Mouse (Mus musculus) urinary bladder, postnatal 14 days (tissue): Measurements from ENCODE around the gene Papolb.
A peak's percentile ranks its signal among the peaks of the same experiment; 100 is the strongest.

ENCODE experiments used
- DNase-seq: peaks from one replicate; pipeline ENCODE4 v3.0.0; 2021; ENCODE audit warnings: low spot score

The Papolb gene

DNA sequence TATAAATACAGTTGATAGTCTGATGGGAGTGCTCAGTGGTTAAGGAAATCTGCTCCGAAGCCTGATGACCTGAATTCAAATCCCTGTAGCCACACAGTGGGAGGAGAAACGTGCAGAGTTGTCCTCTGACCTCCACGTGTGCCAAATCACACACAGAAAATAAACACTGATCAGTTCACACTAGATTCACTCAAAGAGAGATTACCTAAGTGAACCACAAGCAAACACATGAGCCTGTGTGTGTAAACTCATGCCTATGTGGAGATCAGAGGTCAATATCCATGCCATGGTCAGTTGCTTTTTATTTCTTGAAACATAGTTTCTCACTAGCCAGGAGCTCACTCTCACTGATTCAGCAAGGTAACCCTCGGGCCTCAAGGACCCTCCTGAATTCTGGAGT is 9.5 kb downstream of the Papolb start:
- no peak for DNase-seq

DNA sequence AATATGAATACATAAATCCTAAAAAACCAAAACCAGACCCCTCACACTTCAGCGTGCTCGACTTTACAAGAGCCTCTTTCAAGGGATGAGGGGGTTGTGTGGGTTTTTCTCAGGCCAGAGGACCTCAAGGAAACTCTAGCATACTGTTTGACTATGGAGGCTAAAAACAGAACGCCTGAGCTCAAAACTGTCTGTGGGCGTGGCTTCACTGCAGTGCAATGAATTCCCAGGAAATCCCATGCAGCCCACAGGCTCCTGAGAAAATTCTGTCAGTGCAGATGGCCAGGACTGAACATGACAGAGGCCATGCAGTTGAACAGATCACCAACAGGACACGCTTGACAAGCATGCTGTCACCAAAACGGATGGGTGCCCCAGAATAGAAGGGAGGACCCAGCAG is 10.9 kb downstream of the Papolb start:
- no peak for DNase-seq

DNA sequence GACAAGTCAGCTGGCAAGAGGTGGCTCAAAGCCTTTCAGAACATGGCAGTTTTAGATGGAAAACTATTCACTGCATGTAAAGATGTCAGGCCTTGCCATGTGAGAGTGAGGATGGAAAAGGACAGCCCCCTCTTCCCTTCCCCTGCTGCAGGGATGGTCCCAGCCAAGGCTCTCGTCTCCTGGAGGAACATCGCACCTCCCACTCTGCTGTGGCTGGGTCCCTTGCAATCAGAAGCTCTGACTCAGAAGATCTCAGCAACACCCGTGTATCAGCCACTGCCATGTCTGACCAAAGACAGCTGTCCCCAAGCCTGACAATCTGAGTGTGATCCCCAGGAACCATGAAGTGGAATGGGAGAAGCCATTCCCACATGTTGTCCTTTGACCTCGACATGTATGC is 17.8 kb downstream of the Papolb start:
- no peak for DNase-seq

DNA sequence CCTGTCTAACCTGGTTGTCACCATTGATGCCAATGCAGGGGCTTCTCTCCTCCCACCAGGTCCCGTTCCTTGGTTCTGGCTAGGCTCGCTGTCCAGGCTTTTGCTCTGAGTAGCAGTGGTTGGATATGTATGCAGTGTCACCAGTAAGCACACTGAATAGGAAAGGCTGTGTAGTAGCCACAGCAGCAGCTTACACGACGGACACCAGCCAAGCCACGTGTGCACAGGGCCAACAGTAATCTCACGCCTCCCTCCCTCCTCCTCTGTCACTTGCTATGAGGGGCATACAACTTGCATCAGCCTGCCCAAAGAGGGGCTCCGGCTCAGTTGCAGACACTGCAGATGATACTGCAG is 19.8 kb downstream of the Papolb start:
- DNase-seq = no peak

DNA sequence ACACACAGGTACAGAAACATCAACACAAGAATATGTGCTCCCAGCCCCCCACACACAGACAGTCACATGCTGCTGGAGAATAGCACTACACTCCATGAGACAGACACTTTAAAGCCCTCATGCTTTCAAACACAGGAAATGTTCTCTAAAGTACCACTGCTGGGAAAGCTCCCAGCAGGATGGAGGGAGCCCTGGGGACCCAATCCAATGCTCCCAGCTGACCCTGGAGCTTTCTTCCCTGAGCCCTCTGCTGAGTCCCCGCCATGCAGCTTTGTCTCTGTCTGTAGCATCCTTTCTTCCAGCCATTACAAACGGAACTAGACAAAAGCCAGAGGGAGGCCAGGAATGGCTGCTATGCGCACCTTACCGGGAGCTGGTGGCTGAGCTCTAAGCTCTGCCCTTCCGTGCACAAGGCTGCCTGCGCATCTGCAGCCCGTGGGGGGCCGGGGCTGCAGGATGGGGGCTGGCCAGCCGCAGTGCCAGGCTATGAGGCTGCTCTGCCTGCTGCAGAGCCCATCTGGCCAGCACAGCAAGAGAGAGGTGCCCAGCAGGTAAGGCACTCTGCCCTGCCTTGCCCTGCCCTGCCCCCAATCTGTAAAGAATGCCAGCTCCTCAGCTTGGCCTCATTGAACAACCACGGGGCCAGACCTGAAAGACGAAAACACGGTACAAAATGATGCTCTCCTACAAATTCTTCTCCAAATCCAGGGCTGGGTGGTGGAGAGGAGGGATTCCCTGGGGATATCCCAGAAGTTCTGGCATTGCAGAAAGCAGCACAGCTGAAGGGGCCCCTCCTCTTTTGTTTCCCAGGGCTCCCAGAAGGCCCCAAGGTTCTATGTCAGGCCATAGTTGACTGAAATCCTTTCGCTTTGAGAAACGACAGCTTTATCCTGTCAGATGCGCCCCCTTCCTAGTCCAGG is 20.5 kb downstream of the Papolb start:
- DNase-seq = no peak

DNA sequence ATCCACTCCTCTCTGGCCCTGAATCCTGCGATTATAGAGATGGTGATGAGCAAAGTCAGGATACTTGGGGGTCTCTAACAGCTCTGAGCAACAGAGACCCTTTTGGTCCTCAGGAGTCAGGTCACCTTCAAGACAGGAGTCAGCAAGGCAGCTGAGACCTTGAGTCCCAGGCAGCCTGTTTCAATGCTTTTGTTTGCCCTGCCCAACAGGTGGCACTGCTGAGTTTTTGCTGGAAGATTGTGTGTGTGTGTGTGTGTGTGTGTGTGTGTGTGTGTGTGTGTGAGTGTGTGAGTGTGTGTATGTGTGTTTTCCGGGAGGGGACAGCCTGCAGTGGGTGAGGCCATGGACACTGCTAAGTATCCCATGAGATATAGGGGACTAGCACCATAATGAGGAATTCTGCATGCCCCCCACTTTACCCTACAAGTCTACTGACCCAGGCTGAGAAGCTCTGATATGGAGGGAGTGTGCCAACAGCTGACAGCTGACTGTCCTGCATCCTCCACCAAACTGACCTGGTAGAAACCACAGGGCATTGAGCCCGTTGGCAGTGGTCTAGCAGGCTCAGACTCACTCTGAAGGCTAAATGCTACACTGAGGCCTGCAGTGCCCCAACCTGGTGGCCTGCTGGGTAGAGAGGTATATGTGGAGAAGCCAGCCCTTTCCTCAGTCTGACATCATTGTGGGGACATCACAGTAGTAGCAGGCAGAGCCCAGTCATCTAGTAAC is 24.0 kb downstream of the Papolb start:
- no peak for DNase-seq

DNA sequence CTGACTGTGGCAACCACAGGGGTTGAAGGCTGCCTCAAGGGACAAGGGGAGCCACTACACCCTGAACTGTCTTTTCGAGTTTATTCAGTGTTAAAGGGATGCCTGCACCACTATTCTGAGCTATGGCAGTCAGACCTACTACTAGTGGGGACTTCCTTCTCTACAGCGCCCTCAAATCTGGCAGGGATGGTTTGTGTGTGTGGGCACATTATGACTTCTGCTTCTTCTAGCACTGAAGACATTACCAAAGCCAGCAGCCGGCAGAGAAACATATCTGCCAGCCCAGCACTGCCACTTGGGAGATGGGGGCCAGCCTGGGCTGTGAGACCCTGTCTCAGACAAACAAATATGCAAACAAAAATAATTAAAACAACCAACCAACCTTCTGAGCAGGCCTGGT is 25.7 kb downstream of the Papolb start:
- DNase-seq = no peak

DNA sequence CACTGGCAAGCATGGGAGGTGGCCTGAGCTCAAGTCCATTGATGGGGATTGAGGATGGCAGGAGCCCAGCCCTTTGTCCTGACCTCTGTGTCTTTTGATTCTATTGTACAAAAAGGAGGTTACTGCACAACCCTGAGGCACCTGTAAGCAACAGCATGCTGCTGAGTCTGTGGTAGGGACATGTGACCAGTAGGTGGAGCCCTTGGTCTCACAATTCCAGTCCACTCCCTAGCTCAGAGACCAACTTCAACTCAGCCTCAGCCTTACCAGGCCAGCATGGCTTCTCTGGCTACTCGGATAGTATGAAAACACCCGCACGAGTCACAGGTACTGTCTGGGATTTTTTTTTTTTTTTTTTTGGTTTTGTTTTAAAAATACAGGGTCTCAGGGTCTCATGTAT is 27.5 kb downstream of the Papolb start:
- DNase-seq = peak; percentile 78

DNA sequence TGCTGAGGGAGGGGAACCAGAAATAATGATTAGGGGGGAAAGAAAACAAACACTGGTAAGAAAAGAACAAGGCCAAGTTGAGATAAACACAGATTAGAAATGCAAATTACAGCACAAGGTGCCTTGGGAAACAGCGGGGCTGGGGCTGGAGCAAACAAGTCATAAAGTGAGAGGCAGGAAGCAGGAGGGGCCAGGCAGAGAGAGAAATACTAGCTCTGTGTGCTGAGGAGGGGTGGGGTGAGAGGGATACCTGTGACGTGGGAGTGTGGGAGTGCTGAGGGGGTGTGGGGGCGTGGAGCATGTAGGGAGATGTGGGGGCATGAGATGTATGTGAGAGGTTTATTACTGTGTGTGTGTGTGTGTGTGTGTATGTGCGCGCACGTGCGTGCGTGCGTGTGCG is 29.0 kb downstream of the Papolb start:
- no peak for DNase-seq

DNA sequence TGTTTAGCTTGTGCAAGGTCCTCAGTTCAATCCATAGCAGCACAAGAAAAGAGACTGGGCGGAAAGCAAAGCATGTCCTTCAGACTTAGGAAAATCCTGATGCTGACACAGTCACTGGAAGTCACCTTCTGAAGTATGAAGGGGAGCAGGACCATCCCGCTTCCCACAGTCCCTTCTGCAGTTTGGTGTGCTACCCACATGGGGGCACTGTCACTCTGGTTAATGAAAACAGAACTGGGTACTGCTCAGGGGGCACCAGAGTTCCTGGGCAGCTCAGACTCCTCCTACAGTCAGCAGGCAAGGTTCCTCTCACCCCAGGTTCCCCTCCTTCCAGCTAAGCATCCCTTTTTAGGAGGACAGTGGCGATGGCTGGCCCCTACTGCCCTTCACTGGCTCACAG is 30.9 kb downstream of the Papolb start:
- no peak for DNase-seq

DNA sequence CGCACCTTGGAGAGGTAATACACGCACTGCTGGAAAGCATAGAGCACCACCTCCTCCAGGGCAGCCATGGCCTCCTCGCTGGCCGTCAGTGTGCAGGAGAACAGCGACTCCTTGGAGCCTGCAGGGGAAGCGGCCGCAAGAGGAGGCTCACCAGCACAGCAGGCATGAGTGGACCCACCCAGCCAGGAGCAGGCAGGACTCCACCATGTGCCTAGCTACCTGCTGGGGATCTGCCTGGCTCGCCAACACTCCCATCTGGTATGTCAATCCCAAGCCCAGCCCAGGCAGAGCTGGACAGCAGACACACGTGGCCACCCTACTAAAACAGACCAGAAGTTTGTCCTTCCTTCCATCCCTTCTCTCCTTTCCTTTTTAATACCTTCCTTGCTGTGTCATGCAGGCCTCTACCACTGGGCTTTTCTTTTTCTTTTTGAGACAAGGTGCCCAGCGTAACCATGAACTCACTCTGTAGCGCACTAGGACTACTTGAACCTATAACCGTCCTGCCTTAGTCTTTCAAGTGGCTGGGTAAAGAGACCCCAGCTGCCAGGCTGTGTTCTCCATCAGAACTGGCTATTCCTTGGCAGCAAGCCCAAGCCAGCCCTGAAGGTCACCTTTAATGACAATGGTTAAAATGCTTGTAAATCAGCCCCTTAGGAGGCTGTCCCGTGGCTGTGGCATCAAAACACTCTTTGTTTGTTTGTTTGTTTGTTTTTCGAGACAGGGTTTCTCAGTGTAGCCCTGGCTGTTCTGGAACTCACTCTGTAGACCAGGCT is 34.4 kb downstream of the Papolb start:
- no peak for DNase-seq

DNA sequence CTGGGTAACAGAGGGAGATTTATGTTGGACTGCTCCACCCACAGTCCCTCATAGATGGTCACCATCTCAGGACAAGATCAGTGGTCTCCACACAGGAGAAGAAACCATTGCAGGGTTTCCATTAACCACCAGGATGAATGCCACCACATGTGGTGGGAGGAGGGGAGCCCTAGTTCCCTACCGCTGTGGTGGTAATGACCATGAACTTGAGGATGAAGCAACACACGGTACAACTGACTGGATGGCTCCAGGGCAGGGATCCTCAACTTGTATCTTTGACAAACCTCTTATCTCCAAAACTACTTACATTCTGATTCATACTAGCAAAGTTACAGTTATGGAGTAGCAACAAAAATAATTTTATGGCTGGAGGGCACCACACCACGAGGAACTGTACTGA is 36.6 kb downstream of the Papolb start:
- DNase-seq = no peak

DNA sequence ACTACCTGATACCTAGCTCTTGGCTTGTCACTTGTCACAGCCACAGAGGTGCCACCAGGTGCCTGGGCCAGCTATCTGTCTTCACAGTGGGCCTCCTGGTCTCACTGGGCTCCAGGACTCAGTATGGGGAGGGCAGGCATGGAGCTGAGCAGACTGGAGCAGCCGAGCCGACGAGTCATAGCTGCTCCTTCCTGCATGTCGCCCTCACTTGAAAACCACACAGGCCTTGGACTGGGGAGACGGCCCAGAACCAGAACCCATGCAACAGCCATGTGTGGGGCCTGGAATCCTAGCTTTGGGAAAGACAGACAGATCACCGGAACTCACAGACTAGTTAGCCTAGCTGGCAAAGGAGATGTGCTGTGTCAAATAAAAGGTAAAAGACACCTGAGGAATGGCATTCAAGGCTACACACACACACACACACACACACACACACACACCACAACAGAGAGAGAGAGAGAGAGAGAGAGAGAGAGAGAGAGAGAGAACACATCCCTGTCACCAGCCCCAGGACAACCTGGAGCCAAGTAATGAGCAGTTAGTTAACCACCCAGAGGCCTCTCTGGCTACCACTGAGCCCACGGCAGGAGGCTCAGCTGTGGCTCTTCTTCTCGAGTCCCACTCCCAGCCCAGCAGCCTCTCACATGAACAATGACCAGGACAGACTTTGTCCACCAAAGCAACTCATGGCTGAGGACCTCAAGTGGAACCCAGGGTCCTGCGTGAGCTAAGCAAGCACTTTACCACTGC is 39.7 kb downstream of the Papolb start:
- DNase-seq = no peak

DNA sequence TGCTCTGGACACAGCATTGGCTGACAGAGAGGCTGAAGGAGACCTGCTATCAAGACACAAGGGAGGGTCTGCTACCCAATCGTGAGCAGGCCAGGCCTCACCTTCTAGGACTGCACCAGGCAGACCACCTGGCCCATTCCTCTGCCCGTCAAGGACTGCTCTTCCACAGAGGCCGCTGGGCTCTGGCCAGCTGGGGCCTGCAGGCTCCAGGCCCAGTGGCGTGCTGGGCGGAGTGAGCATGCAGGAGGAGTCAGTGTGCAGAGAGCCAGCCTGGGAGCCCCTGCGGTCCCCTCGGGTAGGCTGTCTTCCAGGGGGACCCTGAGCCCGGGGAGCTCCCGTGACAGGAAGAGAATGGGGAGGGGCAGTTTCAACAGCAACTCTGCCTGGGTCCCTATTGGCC is 43.2 kb downstream of the Papolb start:
- DNase-seq = no peak

DNA sequence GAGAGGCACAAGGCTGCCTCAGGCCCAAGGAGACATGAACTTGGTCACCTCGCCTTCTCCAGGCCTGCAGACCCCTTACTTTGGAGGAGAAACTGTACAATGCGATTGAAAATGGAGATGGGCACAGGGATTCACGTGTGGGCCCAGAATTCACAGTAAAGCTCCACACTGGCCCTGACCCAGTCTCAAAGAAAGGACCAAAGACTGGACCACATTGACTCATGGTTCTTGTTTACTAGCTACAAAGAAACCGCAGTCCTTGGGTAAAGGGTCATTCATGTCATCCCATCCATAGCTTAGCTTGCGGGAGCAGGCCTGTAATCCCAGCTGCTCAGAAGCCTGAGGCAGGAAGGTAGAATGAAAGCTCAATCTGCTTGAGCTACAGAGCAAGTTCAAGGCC is 46.3 kb downstream of the Papolb start:
- no peak for DNase-seq

DNA sequence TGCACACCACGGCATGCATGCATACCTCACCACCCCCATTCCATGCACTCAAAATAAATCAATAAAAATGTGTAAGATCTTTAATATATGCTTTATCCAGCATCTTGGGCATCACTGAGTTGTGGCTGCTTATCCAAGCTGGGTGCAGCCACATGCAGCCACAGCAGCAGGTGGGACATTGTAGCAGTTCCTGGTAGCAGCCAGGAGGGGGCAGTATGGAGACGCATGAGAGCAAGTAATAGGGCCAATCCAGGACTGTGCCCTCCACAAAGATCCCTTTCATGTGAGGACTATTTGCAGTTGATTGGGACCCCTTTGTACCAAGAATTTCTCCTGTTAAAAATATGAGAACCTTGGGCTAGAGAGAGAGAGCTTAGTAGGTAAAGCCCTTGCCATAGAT is 47.4 kb downstream of the Papolb start:
- no peak for DNase-seq

DNA sequence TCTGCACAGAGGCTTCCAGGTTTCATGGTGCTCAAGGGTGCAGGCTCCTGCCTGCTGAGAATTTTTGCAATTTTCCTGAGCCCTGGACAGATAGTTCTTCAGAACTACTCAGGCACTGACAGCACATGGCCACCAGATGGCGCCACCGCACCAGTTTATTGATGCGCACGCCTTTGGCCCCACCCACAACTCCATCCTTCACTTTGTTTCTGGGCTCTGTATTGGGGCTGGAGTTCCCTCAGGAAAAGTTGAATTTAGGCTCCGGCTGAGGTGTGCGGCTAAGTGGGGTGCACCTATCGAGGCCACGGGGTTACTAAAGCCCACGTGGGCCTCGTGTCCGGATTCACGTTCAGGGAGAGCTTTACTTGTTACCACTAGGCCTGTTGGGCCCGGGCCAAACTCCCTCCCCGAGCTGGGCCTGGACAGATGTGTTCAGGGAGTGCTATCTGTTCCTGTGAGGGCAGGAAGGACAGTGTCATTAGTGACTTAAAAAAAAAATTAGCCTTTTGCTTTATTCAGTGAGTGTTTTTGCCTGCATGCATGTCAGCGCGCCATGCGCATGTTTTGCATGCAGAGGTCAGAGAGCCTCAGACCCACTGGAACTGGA is 50.9 kb downstream of the Papolb start:
- peak; percentile 85 for DNase-seq

DNA sequence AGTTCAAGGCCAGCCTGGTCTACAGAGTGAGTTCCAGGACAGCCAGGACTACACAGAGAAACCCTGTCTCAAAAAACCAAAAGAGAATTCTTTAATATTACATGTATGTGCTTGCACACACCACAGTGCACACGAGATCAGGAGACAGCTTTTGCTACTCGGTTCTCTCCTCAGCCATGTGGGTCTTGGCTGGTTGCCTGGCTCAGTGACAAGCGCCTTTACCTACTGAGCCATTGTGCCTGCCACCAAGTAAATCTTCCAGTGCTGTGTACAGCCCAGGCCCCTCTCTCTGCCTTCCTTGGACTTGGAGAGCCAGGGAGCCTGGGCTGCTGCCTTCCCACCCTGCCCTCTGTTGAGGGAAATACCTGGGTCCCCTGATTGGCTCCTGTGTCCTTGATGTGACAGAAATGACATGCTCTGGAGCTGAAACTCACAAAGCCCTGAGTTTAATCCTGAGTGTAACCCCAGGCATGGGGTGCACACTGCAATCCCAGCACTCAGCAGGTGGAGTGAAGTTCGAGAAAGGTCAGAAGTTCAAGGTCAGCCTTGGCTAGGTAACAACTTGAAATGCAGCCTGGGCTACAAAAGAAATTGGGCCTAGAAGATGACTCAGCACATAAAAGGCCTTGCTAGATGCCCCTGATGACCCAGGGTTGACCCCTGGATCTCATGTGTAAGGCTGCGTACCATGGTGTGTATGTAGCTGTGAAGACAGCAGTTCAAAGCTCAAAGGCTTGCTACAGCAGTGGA is 51.8 kb downstream of the Papolb start:
- no peak for DNase-seq

DNA sequence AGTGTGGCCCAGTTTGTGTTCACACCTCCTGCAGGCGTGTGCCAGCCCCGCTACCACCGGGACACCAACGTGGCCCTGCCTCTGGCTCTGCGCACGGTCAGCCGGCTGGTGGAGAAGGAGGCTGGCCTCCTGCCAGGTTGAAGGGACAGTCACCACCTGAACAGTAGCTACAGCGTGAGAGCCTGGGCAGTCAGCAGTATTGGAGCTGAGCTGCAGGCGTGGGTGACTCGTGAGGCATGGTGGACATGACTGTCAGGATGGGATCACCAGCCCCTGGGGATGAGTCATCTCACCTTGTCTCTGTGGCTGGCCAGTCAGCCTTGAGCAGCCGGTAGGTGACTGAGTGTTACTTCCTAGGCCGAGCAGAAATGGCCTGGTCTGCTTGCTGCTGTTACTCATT is 52.5 kb downstream of the Papolb start:
- no peak for DNase-seq
